7 mouse cellular contexts compared by ENCODE assay signal in the genomic region with DNA sequence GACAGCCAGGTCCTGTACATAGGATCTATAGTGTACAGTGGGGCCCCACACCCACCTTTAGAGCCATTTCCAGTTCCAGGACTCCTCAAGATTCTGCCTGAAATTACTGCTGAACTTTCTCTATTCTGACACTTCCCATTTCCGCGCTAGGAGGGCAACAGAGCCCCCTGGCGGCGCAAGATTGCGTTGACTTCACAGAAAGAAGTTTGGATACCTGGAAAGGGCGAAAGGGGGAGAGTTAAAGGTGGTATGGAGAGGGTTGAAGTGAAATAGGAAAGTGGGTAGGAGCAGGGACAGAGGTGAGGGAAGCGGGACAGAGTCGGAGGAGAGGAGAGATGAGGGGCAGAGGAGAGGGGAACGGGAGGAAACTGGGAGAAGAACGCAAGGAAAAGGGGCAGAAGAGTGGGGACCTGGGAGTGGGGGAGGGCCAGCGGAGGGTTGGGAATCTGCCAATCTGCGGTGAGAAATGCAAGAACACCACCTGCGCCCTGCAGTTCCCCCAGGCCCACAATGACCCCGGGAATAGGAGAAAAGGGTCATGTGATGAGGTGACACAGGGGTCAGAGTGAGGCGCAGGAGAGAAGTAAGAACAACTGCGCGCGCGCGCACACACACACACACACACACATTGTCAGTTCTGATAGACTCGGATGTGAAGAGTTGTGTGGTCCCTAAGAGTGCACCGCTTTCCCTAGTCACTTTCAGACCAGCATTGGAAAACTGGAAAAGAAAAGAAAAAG.
DNase-seq lines count a peak whose midpoint lies in the region; ATAC-seq lines count a peak whose summit lies in the region.

No protein-coding gene starts in this region.

- peaks cover 16% of the 10 kb centered on the region for H3K27me3 ChIP-seq in embryonic facial prominence, embryonic 10.5 days (replicated peaks; ENCODE audit: low read depth, poor library complexity, severe bottlenecking)
- H3K27me3 ChIP-seq in heart, embryonic 14.5 days (ENCODE audit: control insufficient read depth, insufficient read depth, low read length): peaks cover 16% of the 10 kb centered on the region

- no peaks in the 10 kb centered on the region for H3K36me3 ChIP-seq in embryonic facial prominence, embryonic 10.5 days (replicated peaks)
- H3K36me3 ChIP-seq in heart, embryonic 14.5 days (ENCODE audit: control insufficient read depth, insufficient read depth, low read length): no peaks in the 10 kb centered on the region

- no peak overlapping the region for H3K27ac ChIP-seq in embryonic facial prominence, embryonic 10.5 days (replicated peaks)
- no peak overlapping the region for H3K27ac ChIP-seq in heart, embryonic 14.5 days (replicated peaks in 1 of 2; ENCODE audit: control insufficient read depth in 1 of 2, insufficient read depth in 1 of 2, low read depth in 2 of 2, low read length in 2 of 2)

- peaks cover 14% of the 10 kb centered on the region for H3K4me1 ChIP-seq in embryonic facial prominence, embryonic 10.5 days
- H3K4me1 ChIP-seq in heart, embryonic 14.5 days (ENCODE audit: control insufficient read depth in 2 of 2, insufficient read depth in 2 of 2, low read length in 2 of 2): peaks cover 0 to 2% of the 10 kb centered on the region in 2 experiments; a peak in 2 of 4 replicates

- peak overlapping the region; percentile 43 for H3K4me3 ChIP-seq in embryonic facial prominence, embryonic 10.5 days
- H3K4me3 ChIP-seq in heart, embryonic 14.5 days (ENCODE audit: control insufficient read depth in 1 of 2, insufficient read depth in 1 of 2, low read depth in 1 of 2, low read length in 2 of 2): peak overlapping the region; percentile 9 to 20; a peak in 3 of 4 replicates

- no peak; the same call in 1 of the 2 replicates for ATAC-seq in heart, embryonic 14.5 days (ENCODE audit: insufficient number of reproducible peaks, insufficient read depth, low FRiP score, low read depth)

- H3K4me2 ChIP-seq in heart, embryonic 14.5 days (ENCODE audit: low read length): peak overlapping the region; percentile 52

- no peak overlapping the region; the same call in 1 of the 2 replicates for H3K9ac ChIP-seq in heart, embryonic 14.5 days (ENCODE audit: low read length)

- DNase-seq in ES-CJ7 (ENCODE audit: low read depth, low spot score) (peak; percentile 84), ZHBTc4 (ENCODE audit: low read depth, low spot score) (peak; percentile 88)
- peak; percentile 71 for DNase-seq in embryonic facial prominence, embryonic 10.5 days (ENCODE audit: low spot score)
- peak; percentile 65 to 74 for DNase-seq in kidney, postnatal 25 days
- DNase-seq in lung, postnatal 25 days (ENCODE audit: low spot score): peak; percentile 14
- peak; percentile 55 to 78 for DNase-seq in right cerebral cortex, postnatal 10 days (ENCODE audit: low spot score in 2 of 2)

- no peaks in the 10 kb centered on the region for H3K9me3 ChIP-seq in embryonic facial prominence, embryonic 10.5 days
- H3K9me3 ChIP-seq in heart, embryonic 14.5 days (ENCODE audit: control insufficient read depth, low read length): no peaks in the 10 kb centered on the region

- 7% methylated on average over 22 of the region's 22 CpGs for WGBS in embryonic facial prominence, embryonic 10.5 days
- 10% methylated on average over 22 of the region's 22 CpGs for WGBS in heart, embryonic 14.5 days

Comparison
In these comparisons a context has a peak if more than half of its experiments do, and no peak if none do; other contexts are left out.
1. DNase-seq: peak in every context shown above with its lines; median percentile 88 in ZHBTc4; 84 in ES-CJ7; 71 in embryonic facial prominence, embryonic 10.5 days; 70 in kidney, postnatal 25 days; 66 in right cerebral cortex, postnatal 10 days; 14 in lung, postnatal 25 days.